Mouse (Mus musculus): ENCODE results near the gene Nos1ap.

Gene Nos1ap

DNA sequence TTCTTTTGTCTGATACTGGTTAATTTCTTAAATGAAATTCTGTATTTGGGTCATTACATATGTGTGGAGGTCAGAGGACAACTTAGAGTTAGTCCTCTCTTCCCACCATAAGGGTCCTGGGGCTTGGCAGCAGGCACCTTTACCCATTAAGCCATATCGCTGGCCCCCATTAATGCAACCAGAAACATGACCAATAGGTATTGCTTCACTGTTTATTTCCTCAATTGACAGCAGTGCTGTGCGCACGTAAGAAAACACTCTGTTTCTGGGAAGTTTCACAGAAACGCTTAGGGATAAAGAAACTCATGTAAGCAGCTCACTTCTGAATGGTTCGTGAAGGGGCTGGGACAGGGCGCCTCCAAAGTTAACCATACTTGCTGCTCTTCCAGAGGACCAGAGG lies 44.4 kb downstream of the Nos1ap start:
- no peak for DNase-seq

DNA sequence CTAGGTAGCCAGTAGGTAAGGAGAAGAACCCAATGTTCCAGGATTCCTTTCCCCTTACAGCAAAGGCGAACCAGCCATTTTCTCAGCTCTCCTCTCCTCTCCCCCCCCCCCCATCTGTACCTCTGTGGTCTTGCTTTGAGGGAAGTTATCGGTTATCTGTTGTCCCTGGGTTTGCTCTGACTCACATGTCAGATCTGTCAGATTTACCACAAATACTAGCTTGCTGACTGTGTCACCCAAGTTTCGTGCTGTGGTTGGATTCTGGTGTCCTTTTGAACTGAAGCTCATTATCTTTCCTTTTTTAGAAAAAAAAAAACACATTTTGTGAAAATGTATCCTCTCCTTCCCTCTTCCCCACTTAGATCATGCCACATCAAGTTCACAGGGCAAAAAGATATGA lies 50.2 kb downstream of the Nos1ap start:
- no peak for DNase-seq

DNA sequence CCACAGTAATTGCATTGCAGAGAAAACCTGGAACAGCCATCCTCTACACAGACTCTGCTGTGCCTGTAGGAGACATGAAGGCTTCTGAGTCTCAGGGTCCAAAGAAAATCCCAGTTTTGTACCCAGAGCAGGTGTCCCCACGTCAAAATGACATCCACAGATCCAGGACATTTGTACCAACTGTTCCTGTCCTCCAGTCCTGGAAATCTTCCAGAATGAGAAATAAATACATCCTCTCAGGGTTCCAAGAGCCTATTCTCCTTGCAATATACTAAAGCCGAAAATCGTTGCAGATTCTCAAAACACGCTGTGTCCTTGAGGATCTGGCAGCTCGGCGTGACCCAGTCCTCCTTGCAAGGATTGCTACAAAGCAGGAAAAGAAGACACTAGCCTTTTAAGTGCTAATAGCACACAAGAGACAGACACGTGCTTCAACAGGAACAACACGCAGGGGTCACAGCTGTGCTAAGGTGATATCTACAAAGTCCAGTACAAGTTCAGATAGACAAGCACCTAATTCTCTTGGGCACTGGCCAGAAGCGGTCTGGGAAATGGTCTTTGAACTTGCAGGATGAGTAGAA lies 51.1 kb downstream of the Nos1ap start:
- DNase-seq = peak; percentile 76

- no peak for DNase-seq
Observed at GRCm38 (mm10) chr1:170536344-170536743, 53.3 kb downstream of the Nos1ap start.

- no peak for DNase-seq
Observed at GRCm38 (mm10) chr1:170535221-170535620, 54.4 kb downstream of the Nos1ap start.

DNA sequence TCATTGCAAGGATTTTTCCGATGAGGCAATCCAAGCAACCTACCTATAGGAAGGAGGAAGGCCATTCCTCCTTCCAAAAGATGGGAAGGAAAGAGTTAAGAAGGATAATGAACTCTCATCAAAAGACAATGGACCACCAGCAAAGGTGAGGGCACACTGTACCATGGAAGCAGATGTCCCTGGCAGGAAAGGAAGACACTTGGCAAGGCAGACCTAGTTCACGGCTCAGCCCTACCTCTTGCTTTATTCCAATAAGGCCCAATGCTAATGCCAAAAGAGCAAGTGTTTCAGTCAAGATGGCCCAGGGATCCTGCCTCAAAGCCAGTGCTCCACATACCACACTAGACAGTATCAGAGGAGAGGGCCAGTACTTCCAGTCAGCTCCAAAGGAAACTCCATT lies 58.4 kb downstream of the Nos1ap start:
- no peak for DNase-seq

DNA sequence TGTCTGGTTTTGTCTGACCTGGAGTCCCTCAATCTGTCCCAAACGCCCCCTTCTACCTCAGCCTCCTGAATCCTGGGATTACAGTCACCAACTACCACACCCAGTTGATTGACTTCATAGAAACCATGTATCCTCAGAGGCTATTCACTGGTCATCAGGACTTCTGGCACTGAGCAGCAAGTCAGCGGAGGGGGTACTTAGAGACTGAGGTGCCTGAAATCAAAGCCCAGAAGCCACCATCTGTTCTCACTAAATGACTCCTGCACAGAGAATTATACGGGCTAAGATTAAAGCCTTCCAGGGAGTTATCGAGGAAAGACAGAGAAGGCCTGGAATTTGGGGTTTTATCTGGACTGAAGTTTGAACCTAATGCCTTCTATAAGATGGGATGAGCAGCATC lies 59.2 kb downstream of the Nos1ap start:
- peak; percentile 21 for DNase-seq

DNA sequence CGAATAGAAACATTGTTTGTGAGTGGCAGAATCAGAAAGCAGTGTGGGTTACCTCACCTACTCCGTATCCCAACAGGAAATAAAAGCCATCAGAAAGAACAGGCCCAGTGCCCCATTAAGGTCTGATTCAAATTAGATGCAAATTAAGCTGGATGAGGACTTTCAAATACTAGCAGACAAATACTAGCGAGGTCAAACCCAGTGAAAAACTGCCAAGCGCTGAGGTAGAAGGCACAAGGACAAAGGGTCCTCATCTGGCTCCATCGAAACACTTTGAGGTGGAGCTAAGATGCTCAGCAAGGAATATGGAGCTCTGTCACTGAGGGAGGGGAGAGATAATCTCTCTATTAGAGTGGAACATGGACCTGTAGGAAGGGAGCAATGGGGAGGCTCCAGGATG lies 66.8 kb downstream of the Nos1ap start:
- no peak for DNase-seq

DNA sequence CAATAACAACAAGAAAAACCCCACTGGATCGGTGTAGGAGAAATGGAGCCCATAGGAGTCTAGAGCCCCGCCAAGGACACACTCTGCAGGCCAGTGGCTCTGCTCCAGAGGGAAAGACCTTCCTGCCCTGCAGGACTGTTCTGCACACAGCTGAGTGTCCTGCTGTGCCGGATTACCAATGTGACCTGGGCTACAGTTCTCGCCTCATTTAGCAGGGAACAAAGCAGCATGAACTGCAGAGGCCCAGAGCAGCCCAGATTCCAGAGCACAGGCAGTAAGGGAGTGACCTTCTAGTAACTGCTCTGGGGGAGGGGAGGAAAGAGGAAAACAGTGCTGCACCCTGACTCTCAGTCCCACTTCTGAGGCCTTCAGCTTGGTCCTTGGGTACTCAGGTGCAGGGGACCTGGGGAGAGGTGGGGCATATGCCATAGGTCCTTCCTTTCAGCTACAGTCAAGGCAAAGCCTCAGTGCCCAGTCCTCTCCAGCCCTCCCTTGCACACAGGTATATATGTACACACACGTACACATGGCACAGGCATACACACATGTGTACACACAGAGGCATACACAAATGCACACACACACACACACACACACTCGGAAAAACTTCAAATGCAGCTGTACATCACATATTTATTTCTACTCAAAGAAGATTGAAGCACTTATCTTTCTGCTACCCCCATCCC lies 68.0 kb downstream of the Nos1ap start:
- peak; percentile 41 for DNase-seq

GRCm38 (mm10) chr1:170520206-170520605 lies 69.5 kb downstream of the Nos1ap start:
- no peak for DNase-seq

- no peak for DNase-seq
Observed at GRCm38 (mm10) chr1:170519631-170520030, 70.0 kb downstream of the Nos1ap start.

DNA sequence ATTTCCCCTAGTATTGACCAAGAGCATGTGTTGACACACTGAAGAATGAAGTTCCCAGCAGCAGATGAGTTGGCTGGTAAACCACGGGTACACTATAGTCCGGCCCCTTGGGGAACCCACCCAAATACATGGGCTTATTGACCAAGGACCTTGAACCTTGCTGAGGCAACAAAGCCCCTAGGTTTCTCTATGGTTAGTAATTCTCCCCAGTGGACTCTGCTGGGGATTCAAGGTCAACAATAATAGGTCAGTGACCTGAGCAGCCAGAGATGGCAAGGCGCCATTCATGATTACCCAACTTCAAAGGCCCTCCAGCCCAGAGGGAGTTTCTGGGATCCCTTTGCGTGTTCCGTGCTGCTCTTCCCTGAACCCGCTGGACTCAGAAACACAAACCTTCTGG lies 73.5 kb downstream of the Nos1ap start:
- DNase-seq = no peak

- DNase-seq = no peak
Observed at GRCm38 (mm10) chr1:170515455-170515854, 74.2 kb downstream of the Nos1ap start.

GRCm38 (mm10) chr1:170514226-170514625 lies 75.4 kb downstream of the Nos1ap start:
- no peak for DNase-seq

DNA sequence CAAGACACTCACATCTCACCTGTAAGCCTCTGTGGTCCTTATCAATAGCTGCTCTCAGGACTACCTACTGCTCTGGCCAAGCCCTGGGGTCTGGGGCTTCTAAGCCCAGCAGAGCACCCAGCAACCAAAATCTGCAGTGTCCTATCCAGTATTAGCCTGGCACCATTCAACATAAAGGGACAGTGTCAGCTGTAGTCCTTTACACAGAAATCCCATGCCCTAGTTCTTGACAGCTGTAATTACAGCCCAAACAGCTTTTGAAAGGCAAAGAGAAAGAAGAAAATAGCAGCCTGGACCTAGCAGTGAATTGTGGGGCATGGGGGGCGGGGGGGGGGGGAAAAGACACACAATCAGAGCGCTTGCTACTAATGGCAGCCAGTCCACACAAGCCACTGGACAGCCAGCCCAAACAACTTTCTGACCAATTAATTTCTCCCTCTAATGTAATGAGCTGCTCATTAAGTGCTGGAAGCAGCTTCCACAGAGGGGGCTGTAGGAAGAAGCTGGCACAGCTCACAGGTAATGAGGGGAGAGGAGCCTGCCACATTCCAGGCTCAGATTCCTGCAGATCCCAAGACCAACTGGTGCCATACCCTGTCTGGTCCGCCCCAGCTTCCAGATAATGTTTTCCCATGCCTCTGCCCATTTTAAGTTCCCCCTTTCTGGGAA lies 77.1 kb downstream of the Nos1ap start:
- DNase-seq = no peak

DNA sequence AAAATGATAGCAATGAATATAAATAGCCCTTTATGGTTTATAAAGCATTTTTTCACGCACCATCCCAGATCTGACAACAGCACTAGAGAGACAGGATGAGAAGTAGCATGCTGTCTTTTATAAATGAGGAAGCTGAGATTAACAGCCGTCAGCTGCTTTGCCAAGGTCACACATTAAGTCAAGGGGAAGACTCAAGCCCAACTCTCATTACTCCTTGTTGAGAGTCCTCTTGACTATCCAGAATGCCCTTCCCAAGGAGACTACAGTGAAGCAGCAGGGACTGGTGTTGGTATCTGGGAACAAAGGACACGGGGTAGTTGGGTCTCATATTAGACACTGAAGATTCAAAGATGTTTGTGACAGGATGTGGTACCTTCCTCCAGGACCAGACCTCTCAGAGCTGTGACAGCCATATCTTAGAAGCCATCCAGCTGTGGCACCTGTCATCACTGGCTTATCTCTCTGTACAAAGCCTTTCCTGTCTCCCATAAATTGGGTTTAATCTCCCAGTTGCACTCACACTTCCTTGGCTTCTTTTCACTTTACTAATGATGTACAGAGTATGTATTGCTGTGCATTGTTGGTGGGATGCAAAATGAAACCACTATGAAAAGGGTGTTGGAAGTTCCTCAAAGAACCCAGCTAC lies 78.9 kb downstream of the Nos1ap start:
- no peak for DNase-seq

GRCm38 (mm10) chr1:170506309-170506708 lies 83.4 kb downstream of the Nos1ap start:
- DNase-seq = peak; percentile 40

- no peak for DNase-seq
Observed at GRCm38 (mm10) chr1:170505107-170505506, 84.6 kb downstream of the Nos1ap start.

DNA sequence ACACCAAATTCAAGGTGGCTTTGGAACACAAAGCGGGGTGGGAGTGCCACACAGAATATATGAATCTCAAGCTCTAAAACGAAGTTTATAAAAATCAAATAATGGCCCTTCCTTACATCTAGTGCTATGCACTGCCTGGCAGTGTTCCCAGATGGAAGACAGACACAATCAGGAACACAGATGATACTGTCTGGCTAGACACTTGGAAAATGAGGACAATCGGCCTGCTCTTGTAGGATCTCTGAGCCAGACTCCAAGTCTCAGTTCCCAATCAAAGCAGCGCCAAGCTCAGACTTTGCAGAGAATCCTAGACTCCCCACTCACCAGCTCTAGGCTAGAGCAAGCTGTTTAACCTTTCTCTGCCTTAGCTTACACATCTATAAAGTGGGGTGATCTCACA lies 85.3 kb downstream of the Nos1ap start:
- no peak for DNase-seq

DNA sequence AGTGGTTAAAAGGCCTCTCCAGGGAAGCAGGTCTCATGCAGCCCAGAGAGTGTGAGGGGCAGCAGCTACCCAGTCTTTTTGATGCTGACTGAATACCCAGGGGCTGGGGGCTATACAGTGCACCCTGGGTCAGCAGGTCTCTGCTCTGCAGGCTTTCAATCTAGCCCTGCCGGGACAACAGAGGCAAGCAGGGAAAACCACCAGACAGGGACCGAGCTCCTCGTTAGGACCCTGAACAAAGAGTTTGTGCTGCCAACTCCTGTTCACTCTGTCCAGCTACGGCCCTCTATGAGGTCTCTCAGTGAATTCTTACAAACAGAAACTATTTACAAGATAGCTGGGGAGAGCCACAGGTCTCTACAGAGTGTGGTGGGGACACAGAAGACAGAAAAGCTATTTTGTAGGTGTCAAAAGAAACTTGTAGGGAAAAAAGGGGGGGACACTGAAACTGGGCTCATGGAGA lies 86.4 kb downstream of the Nos1ap start:
- DNase-seq = no peak

- DNase-seq = no peak
Observed at GRCm38 (mm10) chr1:170502491-170503276, 87.0 kb downstream of the Nos1ap start.

GRCm38 (mm10) chr1:170501970-170502369 lies 87.7 kb downstream of the Nos1ap start:
- no peak for DNase-seq

DNA sequence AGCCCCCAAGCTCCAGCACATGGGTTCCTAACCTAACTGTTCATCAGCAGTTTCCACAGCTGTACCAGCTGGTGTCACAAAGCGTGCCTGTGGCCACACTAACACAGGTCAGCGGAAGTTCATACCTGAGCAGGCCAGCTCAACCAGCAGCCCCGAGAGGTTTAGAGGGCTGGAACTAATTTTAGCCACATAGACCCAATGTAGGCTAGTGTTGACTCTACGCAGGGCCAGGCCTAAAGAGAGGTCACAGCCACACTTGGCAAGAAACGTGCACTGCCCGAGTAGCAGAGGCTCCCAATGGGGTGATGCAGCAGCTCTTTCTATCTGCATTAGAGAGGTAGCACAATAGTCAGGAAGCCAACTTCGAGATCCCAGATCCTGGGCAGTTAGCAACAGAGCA lies 88.1 kb downstream of the Nos1ap start:
- no peak for DNase-seq

Data from cerebellum, adult 9-10 months (tissue).